Mouse (Mus musculus): ENCODE measurements around the gene H6pd.

Gene H6pd

DNA sequence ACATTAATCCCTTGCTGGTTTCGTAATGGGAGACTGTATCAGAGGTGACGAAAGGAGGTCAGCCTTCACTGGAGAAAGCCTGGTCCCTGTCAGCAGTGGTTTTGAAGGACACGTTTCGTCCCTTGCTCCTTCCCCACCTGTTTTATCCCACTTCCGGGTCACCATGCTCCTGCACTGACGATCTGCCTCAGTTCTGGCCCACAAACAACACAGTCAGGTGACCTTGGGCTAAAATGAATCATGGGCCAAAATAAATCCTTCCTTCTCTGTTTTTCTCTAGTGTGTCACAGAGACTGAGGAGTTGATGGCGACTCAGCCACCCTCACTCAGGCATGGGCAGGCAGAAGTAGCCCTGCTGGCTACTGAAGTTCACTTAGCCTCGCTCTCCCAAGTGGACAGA is 33.5 kb downstream of the H6pd start:
- no peak for DNase-seq

- no peak for DNase-seq
These were observed 37.4 kb downstream of the H6pd start for GRCm38 (mm10) chr4:149971393-149971792.

DNA sequence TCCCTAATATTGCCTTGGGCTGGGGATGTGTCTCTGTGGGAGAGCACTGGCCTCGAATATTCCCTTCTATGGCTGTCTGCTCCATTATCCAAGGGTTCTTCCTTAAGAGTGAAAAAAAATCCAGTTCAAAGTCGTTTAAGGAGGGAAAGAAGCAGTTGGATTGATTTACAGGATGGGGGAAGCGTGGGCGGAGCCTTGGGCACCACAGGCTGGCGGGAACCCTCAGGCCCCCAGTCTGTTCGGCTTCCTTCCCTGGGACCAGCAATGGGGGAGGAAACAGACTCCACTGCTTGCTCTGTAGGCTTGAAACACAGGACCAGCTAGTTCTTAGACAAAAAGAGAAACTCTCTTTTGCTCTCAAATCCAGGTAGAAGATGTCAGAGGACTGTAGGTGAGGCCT is 40.3 kb downstream of the H6pd start:
- DNase-seq, result peak; percentile 67 to 75

GRCm38 (mm10) chr4:149966963-149967362 is 41.9 kb downstream of the H6pd start:
- DNase-seq, result no peak

DNA sequence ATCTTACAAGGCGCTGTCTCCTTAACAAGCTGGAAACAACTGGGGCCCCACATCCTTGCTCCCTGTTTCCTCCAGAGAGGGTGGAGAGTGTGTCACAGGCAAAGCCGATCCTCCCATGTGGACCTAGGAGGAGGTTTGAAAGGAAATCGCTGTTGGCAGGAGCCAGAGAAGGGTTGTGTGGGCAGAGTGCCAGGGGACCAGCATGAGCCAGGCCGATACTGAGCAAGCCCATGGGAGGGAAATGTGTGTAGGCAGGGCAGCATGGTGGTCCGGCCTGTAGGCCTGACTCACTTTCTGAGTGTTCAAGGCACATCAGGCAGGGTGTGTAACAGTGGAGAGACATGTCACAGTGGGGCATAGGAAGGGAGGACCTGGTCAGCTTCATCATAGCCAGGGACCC is 42.6 kb downstream of the H6pd start:
- peak; percentile 75 to 81 for DNase-seq

DNA sequence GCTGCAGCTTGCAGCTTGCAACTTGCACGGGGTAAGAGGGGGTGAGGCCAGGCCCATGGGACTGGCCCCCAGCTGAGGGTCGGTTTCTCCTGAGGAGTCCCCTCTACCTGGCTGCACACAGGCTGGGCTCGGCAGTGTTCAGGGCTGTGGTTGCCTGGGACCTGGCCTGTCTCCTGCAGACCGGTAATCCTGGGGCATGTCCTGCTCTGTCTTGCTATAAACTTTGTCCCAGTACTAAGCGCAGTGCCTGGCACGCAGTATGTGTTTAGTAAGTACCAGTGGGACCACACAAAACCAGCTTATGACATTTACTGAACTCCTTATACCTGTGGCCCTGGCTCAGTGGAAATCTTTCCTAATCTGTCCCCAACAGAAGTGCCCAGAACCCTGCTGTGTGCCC is 43.2 kb downstream of the H6pd start:
- DNase-seq, result no peak

DNA sequence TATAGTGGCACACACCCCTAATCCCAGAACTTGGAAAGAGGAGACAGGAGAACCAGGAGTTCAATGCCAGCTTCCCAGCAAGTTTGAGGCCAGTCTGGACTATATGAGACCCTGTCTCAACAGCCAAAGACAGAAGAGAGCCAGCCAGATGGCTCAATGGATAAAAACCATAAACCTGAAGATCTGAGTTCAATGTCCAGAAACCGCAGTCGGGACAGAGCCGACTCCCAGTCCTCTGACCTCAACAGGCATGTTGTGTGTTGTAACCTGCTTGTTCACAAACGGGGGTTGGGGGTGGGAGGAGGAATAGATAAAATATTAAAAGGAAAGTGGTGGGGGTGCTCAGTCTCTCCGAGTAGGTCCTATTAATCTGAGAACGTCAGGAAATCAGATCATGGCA is 43.6 kb downstream of the H6pd start:
- DNase-seq, result no peak

GRCm38 (mm10) chr4:149964770-149965169 is 44.1 kb downstream of the H6pd start:
- DNase-seq, result no peak

GRCm38 (mm10) chr4:149964285-149964684 is 44.5 kb downstream of the H6pd start:
- DNase-seq, result no peak

GRCm38 (mm10) chr4:149960391-149960790 is 48.4 kb downstream of the H6pd start:
- no peak for DNase-seq

DNA sequence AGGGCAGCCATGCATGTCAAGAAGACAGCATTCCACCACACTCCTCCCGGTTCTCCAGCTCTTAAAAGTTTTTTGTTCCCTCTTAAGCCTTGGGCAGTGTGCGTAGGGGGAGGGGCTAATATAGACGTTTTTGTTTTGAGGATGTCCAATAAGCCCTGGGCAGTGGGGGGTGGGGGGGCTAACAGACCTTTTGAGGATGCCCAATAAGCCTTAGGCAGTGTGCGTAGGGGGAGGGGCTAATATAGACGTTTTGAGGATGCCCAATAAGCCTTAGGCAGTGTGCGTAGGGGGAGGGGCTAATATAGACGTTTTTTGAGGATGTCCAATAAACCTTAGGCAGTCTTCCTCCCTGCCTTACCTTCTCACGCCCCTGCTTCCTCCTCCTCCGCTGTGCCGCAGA is 49.0 kb downstream of the H6pd start:
- no peak for DNase-seq

DNA sequence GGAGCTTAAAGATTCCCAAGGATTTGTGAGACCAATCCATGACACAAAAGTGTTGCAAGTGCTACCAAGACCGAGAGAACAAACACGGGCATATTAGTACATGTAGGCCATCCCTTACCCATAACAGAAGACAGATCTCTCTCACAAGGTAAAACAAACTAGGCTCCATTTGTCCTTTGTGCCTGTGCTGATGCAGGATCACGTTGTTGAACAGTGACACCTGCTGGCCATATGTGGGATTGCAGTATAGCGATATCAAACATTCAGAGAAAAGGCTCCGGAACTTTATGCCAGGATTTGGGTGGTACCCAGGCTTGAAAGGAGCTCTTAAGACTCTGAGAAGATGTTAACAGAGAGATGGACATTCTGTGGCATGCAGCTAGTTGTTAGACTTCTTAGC is 50.3 kb downstream of the H6pd start:
- DNase-seq, result peak; percentile 89

- DNase-seq, result peak in 1 of 2 experiments; percentile 21
These were observed 52.8 kb downstream of the H6pd start for GRCm38 (mm10) chr4:149956048-149956447.

DNA sequence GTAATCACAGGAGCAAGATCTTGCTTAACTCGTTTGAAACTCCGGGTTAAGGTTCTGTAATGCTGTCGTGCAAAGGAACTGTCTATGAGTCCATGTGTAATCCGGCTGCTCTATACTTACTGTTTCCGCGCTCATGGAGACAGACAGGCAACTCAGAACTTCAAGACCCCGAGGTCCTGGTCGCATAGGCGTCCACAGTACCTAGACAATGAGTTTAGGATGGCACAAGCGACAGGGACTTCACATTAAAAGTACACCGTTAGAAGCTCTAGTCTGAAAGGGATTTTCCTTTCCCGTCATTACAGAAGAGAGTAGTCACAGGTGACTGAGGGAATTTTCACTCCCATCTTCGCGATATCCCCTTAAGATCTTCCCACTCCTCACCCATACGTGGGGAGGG is 53.2 kb downstream of the H6pd start:
- DNase-seq, result peak in 1 of 2 experiments; percentile 4

DNA sequence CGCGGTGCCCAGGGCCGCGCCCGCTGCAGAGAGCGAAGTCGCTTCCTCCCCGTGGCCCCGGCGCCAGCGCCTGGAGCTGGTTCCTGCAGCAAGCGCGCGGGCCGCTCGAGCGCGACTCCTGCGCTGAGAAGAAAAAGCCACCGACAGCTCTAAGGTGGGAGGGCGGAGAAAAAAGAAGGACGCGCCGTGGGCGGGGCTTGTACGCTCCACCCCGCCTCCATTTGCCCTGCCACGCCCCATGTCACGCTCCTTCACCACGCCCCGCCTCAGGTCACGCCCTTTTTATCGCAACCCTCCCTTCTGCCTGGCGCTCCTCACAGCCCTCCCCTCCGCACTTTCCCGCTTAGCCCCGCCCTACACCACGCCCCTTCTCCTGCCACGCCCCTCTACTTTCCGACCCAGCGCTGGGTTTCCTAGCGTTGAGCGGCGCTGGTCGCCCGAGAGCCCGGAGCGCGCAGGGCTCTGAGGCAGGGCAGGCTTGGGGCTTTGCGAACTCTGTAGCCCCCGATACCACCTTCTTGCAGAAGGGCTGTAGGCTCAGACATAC is 53.9 kb downstream of the H6pd start, which contains the start of gene Spsb1:
TSS of gene Spsb1 (minus strand) at position 151 of the 547 bp plus-strand sequence.
- peak; percentile 99 for DNase-seq

DNA sequence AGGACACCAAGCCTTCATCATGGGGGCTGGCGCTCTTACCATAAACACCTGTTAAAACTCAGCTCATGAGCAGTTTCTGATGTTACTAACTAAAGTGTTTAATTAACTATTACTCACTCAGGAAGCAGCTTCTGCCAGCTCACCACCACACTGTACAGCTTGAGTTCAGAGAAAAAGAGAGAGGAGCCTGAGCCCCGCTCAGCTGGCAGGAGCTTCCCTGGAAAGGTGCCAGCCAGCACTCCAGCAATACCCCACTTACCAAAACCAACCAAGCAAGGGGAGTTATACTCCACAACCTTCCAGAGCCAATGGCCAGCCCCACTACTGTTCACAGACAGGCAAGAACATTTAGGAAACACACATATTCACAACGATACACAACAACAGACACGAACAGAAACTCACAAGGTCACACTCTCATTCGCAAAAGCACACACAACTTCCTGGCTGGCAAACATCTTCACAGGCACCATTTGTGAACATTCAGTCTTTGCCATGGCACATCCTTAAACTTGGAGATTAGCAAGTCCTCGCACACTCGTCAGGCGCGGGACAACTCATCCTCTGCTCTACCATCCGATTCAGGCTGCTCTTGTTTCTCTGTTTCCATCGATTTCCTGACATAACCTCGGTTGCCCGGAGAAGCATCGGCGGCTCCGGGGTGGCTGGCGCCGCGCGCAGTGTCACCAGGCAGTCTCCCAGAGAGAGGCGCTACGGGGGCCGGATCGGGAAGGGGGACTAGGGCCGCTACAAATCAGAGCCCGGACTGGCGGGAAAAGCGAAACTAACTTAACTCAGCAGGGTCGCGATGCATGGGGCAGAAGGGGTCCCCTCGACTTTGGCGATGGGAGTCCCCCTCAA is 55.0 kb downstream of the H6pd start:
- DNase-seq, result peak; percentile 64 to 76

DNA sequence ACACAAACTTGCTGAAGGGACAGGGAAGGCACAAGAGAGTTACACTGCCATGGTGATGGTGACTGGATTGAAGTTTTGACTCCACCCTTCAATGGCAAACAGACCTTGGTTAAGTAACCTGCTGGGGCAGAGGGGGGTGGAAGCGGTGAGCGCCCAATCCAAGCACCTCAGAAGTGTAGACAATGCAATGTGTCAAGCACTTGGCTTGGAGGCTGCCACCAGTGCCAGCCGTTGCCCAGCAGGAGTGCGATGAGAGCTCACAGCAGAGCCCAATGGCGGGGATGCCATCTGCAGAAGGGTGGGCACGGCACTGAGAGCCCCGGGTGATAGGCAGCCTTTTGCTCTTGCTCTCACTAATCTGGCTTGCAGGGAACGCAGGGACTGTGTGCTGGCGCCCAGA is 56.6 kb downstream of the H6pd start:
- no peak for DNase-seq

DNA sequence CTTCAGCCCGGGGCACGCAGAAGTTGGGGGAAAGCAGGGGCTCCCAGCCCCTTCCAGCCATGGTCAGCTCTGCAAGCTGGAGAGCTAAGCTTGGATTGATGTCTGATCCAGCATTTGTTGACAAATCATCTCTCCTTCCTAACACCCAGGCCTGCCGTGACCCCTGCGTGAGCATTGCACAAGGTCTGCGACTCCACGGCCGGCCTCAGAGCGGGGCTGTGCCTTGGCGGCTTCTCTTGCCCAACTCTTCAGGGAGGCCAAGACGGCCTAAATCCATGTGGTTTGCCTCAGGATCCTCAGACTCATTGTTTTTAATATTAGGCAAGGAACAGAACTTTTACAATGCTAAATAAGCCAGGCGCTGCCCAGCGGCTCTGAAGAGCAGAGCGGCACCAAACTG is 57.6 kb downstream of the H6pd start:
- DNase-seq, result peak in 1 of 2 experiments; percentile 36

GRCm38 (mm10) chr4:149949691-149950090 is 59.1 kb downstream of the H6pd start:
- peak; percentile 40 to 57 for DNase-seq

DNA sequence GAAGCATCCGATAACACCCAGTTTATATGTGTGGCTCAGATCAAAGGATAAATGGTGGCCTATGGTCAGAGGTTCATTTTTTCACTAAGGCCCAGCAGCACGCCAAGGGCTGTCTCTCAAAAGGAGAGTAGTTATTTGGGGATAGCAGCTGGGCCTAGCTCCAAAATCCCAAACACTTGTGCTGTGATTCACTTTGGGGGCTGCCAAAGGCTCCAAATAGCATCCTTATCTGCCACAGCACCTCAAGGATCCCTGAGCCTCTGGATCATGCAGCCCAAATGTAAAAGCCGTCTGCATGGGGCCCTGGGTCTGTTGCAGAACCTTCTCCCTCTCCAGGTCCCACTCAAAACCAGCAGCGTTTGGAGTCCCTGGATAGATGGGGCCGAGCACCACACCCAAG is 60.7 kb downstream of the H6pd start:
- DNase-seq, result no peak

DNA sequence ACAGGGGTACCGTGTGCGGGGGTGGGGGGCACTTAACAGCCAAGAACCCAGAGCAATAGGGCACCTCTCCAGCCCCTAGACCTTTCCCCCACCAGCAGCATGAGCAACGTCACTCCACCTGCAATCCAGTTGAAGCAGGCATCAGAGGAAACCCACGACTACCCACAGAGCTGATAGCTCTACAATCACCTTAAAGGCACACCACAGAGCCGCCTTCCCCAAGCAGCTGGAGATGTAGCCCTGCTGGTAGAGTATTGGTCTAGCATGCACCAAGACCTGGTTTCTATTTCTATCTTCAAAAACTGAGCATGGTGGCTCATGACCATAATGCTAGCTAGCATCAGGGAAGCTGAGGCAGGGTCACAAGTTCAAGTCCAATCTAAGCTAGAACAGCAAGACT is 61.4 kb downstream of the H6pd start:
- DNase-seq, result no peak

DNA sequence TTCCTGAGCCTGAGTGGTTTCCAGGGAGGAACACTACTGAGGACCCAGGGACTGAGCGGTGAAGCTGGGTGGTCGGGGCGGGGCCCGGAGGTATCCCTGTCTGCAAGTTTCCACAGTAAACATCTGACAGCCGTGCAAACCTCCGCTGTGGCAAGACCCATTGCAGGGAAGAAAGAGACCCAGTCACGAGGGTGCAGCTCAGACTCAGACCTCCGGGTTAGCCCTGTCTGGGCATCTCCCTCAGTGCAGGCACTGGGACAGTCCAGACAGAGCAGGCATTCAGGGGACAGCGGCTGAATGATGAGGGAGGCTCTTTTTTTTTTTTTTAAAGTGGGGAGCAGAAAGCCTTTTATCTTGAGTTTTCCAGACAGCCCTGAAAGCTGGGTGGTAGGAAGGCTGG is 63.6 kb downstream of the H6pd start:
- no peak for DNase-seq

DNA sequence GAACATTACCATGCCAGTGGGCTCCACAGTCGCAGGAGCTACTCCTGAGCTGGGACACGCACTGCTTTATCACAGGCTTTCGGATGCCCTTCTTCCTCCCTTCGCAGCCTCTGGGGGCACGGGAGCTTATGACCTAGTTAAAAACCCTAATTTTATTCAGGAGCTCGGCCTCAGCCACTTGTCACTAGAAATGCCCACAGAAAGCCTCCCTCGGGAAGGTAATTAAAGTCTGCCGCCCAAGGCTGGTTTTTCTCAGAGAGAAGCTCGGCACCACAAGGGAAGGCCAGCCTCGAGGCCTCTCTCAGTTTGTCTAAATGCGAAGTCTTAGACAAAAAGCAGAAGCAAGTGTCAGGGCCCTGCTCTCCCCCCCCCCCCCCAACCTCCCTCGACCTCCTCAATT is 64.6 kb downstream of the H6pd start:
- DNase-seq, result no peak

Data from kidney, postnatal 4 days (tissue).